Mouse (Mus musculus): ENCODE data around the gene Dazap1. TPM values are rescaled to one million over a fixed set of nuclear protein-coding genes. Genes with fewer than 3 reads are reported as not detected.
A peak's percentile ranks its signal among the peaks of the same experiment; 100 is the strongest.

Dazap1 gene
- polyA plus RNA-seq, 1 experiment from 2014 or later = 45.8 TPM

DNA sequence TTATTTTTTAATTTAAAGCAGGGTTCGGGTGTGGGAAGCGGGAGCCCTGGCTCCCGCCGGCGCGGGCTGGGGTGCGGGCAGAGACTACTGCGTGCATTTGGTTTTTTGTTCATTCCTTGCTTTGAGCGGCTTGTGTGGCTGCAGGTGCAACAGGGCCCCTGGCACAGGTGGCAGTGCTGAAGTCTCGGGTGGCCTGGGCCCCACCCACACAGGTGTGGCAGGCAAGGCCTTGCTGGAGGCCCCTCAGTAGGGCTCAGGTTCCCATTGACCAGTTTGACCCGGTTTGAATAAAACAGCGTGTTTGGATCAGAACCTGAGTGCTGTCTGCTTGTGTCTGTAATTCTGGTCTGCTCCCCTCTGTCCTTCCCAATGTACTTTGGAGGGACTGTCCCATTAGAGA, 26.8 kb downstream of the Dazap1 start:
- Histone ChIP-seq H3K4me1 (ENCODE audit: control insufficient read depth, insufficient read depth, low read length) (no peaks in the 10 kb centered on the region), H3K4me2 (replicated peaks; ENCODE audit: low read depth, low read length) (no peak overlapping the region), H3K4me3 (ENCODE audit: low read length) (no peak overlapping the region), H3K9ac (ENCODE audit: low read depth, low read length) (no peak overlapping the region), H3K9me3 (ENCODE audit: control insufficient read depth, low read length) (no peaks in the 10 kb centered on the region), H3K36me3 (ENCODE audit: control insufficient read depth, insufficient read depth, low read length) (peaks cover 57% of the 10 kb centered on the region), H3K27ac (ENCODE audit: low read depth, low read length) (no peak overlapping the region), H3K27me3 (ENCODE audit: control insufficient read depth, insufficient read depth, low read length) (no peaks in the 10 kb centered on the region)
- WGBS = 92% methylated on average over 12 of the region's 12 CpGs
- ATAC-seq (ENCODE audit: low FRiP score, low TSS enrichment) = no peak

DNA sequence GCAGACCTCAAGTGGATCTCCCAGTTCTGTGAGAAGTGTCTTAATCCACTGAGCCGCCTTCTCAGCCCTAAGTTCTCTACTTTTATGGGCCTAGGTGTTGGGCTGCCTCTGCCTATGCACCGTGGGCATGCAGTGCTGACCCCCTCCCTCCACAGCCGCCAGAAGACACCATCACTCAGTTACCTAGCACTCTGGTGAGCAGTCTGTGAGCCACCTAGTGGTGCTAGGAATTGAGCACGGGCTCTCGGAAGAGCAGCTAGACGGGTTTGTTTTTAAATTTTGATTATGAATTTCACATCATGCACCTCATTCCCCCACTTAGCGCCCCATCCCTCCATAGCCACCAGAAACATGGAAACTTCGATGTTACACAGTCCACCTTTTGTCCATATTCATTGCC, 27.4 kb downstream of the Dazap1 start:
- Histone ChIP-seq H3K36me3 (ENCODE audit: control insufficient read depth, insufficient read depth, low read length) (peaks cover 54% of the 10 kb centered on the region), H3K9me3 (ENCODE audit: control insufficient read depth, low read length) (no peaks in the 10 kb centered on the region), H3K4me2 (replicated peaks; ENCODE audit: low read depth, low read length) (no peak overlapping the region), H3K27ac (ENCODE audit: low read depth, low read length) (no peak overlapping the region), H3K4me1 (ENCODE audit: control insufficient read depth, insufficient read depth, low read length) (peaks cover 3% of the 10 kb centered on the region; the same call in 1 of the 2 replicates), H3K4me3 (ENCODE audit: low read length) (no peak overlapping the region), H3K27me3 (ENCODE audit: control insufficient read depth, insufficient read depth, low read length) (no peaks in the 10 kb centered on the region), H3K9ac (ENCODE audit: low read depth, low read length) (no peak overlapping the region)
- no peak for ATAC-seq (ENCODE audit: low FRiP score, low TSS enrichment)
- 67% methylated on average over 8 of the region's 8 CpGs for WGBS

DNA sequence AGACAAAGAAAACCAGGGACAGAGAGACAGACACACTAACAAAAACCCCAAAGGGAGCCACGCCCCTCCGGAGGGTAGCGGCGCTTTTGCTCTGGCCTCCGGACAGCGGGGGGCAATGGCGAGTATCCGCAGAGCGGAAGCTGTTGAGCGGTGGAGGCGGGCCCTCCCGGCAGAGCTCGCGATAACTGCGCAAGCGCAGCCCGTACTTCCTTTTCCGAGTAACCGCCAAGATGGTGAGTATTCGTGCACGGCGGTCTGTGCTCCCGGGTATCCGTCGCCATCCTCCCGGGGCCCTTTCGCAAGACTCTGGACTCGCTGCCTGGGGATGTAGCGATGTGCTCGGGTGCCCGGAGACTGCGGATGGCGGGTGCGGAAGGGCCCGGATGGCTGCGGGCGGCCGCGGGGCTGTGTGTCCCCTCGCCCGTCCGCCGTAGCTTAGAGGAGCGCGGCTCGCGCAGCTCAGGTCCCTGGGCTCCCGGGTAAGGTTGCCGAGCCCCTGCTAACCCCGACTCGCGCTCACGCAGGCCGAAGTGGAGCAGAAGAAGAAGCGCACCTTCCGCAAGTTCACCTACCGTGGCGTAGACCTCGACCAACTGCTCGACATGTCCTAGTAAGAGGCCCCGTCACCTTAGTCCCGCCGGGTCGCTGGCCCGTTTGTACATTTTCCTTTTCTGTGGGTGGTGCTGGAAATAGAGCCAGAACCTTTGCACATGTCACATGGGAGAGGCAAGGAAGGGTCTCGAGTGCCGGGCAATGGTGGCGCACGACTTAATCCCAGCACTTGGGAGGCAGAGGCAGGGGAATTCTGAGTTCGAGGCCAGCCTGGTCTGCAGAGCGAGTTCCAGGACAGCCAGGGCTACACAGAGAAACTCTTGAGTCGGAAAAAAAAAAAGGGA, 31.2 kb downstream of the Dazap1 start, which contains the start of gene Rps15:
Rps15 (plus strand) TSS at position 203 of the 896 bp plus-strand sequence.
- Histone ChIP-seq H3K4me3 (ENCODE audit: low read length) (peak within 1 kb of the TSS; percentile 94), H3K9ac (ENCODE audit: low read depth, low read length) (peak within 1 kb of the TSS; percentile 97), H3K9me3 (ENCODE audit: control insufficient read depth, low read length) (no peaks in the 10 kb centered on the region), H3K27ac (ENCODE audit: low read depth, low read length) (peak within 1 kb of the TSS; percentile 95), H3K4me1 (ENCODE audit: control insufficient read depth, insufficient read depth, low read length) (peaks cover 10% of the 10 kb centered on the region), H3K27me3 (ENCODE audit: control insufficient read depth, insufficient read depth, low read length) (peaks cover 2% of the 10 kb centered on the region; the same call in 1 of the 2 replicates), H3K4me2 (replicated peaks; ENCODE audit: low read depth, low read length) (peak within 1 kb of the TSS; percentile 72), H3K36me3 (ENCODE audit: control insufficient read depth, insufficient read depth, low read length) (peaks cover 32% of the 10 kb centered on the region)
- under 1% methylated on average over 71 of the region's 72 CpGs for WGBS
- peak; percentile 87 for ATAC-seq (ENCODE audit: low FRiP score, low TSS enrichment)

DNA sequence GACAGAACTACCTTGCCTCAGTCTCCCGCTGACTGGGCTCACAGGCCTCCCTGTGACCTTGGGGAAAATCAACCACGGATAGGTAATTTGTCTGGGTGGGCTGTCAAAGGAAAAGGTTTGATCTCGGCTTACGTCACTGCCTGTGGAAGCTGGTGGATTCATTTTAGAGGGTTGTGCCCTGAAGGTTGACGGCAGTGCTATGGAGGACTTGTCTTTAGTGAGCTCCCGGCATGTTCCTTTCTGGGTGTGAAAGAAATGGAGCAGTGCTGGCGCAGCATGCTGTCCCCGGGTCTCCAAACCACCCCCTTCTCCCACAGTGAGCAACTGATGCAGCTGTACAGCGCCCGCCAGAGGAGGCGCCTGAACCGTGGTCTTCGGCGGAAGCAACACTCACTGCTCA, 32.0 kb downstream of the Dazap1 start:
- peak overlapping the region; percentile 72 for H3K4me2 ChIP-seq (replicated peaks; ENCODE audit: low read depth, low read length)
- H3K27me3 ChIP-seq (ENCODE audit: control insufficient read depth, insufficient read depth, low read length) = peaks cover 9% of the 10 kb centered on the region
- H3K9ac ChIP-seq (ENCODE audit: low read depth, low read length) = peak overlapping the region; percentile 97
- H3K27ac ChIP-seq (ENCODE audit: low read depth, low read length) = no peak overlapping the region; the same call in 1 of the 2 replicates
- H3K36me3 ChIP-seq (ENCODE audit: control insufficient read depth, insufficient read depth, low read length) = peaks cover 25% of the 10 kb centered on the region
- WGBS = 26% methylated on average over 14 of the region's 14 CpGs
- no peaks in the 10 kb centered on the region for H3K9me3 ChIP-seq (ENCODE audit: control insufficient read depth, low read length)
- H3K4me3 ChIP-seq (ENCODE audit: low read length) = peak overlapping the region; percentile 94
- H3K4me1 ChIP-seq (ENCODE audit: control insufficient read depth, insufficient read depth, low read length) = peaks cover 10% of the 10 kb centered on the region
- no peak for ATAC-seq (ENCODE audit: low FRiP score, low TSS enrichment)

DNA sequence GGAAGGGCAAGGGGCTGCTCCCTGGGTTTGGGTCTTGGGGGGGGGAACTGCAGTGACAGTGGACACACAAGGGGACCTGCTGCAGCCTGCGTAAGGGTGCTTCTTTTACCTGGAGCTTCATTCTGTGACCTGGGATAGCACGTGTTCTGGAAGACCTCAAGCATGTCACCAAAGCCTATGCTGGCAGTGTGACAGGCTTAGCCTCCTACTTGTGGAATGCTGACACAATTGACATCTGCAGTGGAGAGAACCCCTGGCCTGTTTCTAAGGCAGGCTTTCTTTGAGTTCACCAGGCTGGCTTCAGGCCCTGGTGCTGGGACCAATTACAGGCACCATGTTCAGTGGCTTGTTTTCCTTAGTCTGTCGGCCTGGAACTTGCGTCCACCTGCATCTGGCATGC, 33.0 kb downstream of the Dazap1 start:
- no peak overlapping the region for H3K9ac ChIP-seq (ENCODE audit: low read depth, low read length)
- peaks cover 19% of the 10 kb centered on the region for H3K27me3 ChIP-seq (ENCODE audit: control insufficient read depth, insufficient read depth, low read length)
- no peak for ATAC-seq (ENCODE audit: low FRiP score, low TSS enrichment)
- no peak overlapping the region for H3K4me2 ChIP-seq (replicated peaks; ENCODE audit: low read depth, low read length)
- H3K4me1 ChIP-seq (ENCODE audit: control insufficient read depth, insufficient read depth, low read length) = peaks cover 10% of the 10 kb centered on the region
- WGBS = 85% methylated on average over 4 of the region's 4 CpGs
- H3K4me3 ChIP-seq (ENCODE audit: low read length) = no peak overlapping the region
- H3K36me3 ChIP-seq (ENCODE audit: control insufficient read depth, insufficient read depth, low read length) = peaks cover 19% of the 10 kb centered on the region
- H3K9me3 ChIP-seq (ENCODE audit: control insufficient read depth, low read length) = no peaks in the 10 kb centered on the region
- no peak overlapping the region for H3K27ac ChIP-seq (ENCODE audit: low read depth, low read length)

DNA sequence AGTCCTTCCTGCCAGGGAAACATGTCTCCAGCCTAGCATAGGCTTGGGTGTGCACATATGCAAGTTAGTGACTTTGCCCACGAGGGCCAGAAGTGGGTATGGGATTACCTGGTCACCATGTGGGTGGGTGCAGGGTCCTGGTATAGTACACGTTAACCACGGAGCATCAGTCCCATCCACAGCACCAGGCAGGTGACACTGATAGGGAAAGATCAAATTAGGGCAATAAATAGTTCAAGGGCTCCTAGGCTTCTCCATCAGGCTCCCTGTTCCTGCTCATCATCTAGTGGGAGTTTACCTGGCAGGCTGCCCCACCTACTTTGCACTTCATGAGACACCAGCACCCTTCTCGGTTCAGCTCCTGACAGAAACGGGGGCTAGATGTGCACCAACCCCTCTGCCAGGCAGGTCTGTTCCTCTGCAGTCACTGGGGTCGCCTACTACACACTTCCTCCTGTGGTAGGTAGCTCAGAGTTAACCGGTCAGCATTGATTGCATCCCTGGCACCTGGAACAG, 33.6 kb downstream of the Dazap1 start:
- WGBS = 42% methylated on average over 7 of the region's 7 CpGs
- Histone ChIP-seq H3K4me3 (ENCODE audit: low read length) (no peak overlapping the region), H3K4me2 (replicated peaks; ENCODE audit: low read depth, low read length) (no peak overlapping the region), H3K9me3 (ENCODE audit: control insufficient read depth, low read length) (no peaks in the 10 kb centered on the region), H3K36me3 (ENCODE audit: control insufficient read depth, insufficient read depth, low read length) (peaks cover 17% of the 10 kb centered on the region), H3K4me1 (ENCODE audit: control insufficient read depth, insufficient read depth, low read length) (peaks cover 10% of the 10 kb centered on the region), H3K27ac (ENCODE audit: low read depth, low read length) (no peak overlapping the region), H3K9ac (ENCODE audit: low read depth, low read length) (no peak overlapping the region), H3K27me3 (ENCODE audit: control insufficient read depth, insufficient read depth, low read length) (peaks cover 24% of the 10 kb centered on the region)
- ATAC-seq (ENCODE audit: low FRiP score, low TSS enrichment) = no peak

DNA sequence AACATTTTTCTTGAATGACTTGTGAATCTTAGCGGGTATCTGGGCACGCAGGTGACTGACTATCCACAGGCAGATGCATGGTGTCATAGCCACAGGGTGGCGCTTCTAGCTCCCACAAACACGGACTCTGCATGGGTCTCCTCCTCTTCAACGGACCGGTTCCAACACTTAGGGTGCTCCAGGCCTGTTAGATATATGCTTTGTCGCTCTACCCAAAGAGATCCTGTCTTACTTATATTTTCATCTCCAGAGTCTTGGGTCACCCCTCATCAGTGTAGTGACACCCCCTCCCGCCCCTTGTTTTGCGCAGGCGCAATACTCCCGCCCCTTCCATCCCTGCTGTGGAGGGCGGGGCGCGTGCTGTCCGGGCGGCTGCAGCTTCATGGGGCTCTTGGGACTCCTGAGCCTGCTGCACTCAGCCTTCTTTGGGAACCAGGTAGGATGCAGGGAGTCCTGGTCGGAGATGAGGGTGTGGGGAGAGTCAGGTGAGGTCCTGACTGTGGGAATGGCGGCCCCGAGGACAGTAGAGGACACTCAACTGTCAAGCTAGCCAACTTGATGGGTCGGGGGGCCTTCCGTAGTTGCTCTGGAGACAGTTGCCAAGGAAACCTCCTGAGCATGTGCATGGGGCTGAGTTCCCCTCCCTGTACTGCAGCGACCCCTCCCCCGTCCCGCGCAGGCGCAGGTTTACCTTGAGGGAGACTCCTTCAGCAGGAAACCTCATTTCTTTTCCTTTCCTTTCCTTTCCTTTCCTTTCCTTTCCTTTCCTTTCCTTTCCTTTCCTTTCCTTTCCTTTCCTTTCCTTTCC, 34.5 kb downstream of the Dazap1 start, which contains the start of gene Apc2:
Apc2 (plus strand) TSS at position 360 of the 808 bp plus-strand sequence.
- Histone ChIP-seq H3K4me1 (ENCODE audit: control insufficient read depth, insufficient read depth, low read length) (peaks cover 10% of the 10 kb centered on the region), H3K9me3 (ENCODE audit: control insufficient read depth, low read length) (no peaks in the 10 kb centered on the region)
- ATAC-seq (ENCODE audit: low FRiP score, low TSS enrichment) = peak; percentile 58

DNA sequence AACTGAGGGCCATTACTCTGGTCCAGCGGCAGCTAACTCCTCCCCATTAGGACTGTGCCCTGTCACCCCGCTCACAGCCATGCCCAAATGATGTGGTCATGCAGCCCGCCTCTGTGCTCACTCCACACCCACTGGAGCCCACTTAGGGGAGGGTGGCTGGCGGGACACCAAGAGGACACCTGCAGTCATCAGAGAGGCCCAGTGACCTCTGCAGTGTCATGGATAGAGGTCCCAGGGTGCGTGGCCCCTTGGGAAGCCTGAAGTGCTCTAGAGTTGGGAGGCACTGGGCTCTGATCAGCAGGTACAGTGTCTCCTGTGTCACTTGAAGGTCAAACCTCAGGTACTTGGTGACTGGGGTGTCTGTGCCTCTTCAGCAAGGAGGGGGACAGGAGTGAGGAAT, 35.5 kb downstream of the Dazap1 start:
- peaks cover 17% of the 10 kb centered on the region for H3K36me3 ChIP-seq (ENCODE audit: control insufficient read depth, insufficient read depth, low read length)
- H3K27ac ChIP-seq (ENCODE audit: low read depth, low read length) = no peak overlapping the region
- H3K4me3 ChIP-seq (ENCODE audit: low read length) = no peak overlapping the region; the same call in 1 of the 2 replicates
- 78% methylated on average over 5 of the region's 5 CpGs for WGBS
- no peaks in the 10 kb centered on the region for H3K9me3 ChIP-seq (ENCODE audit: control insufficient read depth, low read length)
- no peak overlapping the region for H3K9ac ChIP-seq (ENCODE audit: low read depth, low read length)
- no peak overlapping the region for H3K4me2 ChIP-seq (replicated peaks; ENCODE audit: low read depth, low read length)
- peaks cover 10% of the 10 kb centered on the region for H3K4me1 ChIP-seq (ENCODE audit: control insufficient read depth, insufficient read depth, low read length)
- peaks cover 44% of the 10 kb centered on the region for H3K27me3 ChIP-seq (ENCODE audit: control insufficient read depth, insufficient read depth, low read length)
- no peak for ATAC-seq (ENCODE audit: low FRiP score, low TSS enrichment)

More for the DNA sequence above, 34.5 kb downstream of the Dazap1 start, which contains the start of gene Apc2:
- 3% methylated on average over 26 of the region's 26 CpGs for WGBS
- Histone ChIP-seq H3K4me2 (replicated peaks; ENCODE audit: low read depth, low read length) (peak within 1 kb of the TSS; percentile 42), H3K27ac (ENCODE audit: low read depth, low read length) (no peak within 1 kb of the TSS; the same call in 1 of the 2 replicates), H3K27me3 (ENCODE audit: control insufficient read depth, insufficient read depth, low read length) (peaks cover 34% of the 10 kb centered on the region), H3K9ac (ENCODE audit: low read depth, low read length) (peak within 1 kb of the TSS; percentile 50; the same call in 1 of the 2 replicates), H3K36me3 (ENCODE audit: control insufficient read depth, insufficient read depth, low read length) (peaks cover 17% of the 10 kb centered on the region), H3K4me3 (ENCODE audit: low read length) (peak within 1 kb of the TSS; percentile 33)
